Mouse (Mus musculus): ENCODE data around the gene Ogfrl1.

The Ogfrl1 gene

GRCm38 (mm10) chr1:23345633-23346032 lies 51.9 kb downstream of the Ogfrl1 start:
- DNase-seq = no peak

GRCm38 (mm10) chr1:23342864-23343263 lies 54.7 kb downstream of the Ogfrl1 start:
- DNase-seq = no peak

GRCm38 (mm10) chr1:23342224-23342623 lies 55.3 kb downstream of the Ogfrl1 start:
- no peak for DNase-seq

- DNase-seq = no peak
Measured at GRCm38 (mm10) chr1:23335726-23336363, 61.7 kb downstream of the Ogfrl1 start.

GRCm38 (mm10) chr1:23335050-23335449 lies 62.5 kb downstream of the Ogfrl1 start:
- DNase-seq = no peak

- DNase-seq = no peak
Measured at GRCm38 (mm10) chr1:23332192-23332591, 65.4 kb downstream of the Ogfrl1 start.

GRCm38 (mm10) chr1:23325160-23325559 lies 72.4 kb downstream of the Ogfrl1 start:
- no peak for DNase-seq

- DNase-seq = no peak
Measured at GRCm38 (mm10) chr1:23324226-23324625, 73.3 kb downstream of the Ogfrl1 start.

- DNase-seq = no peak
Measured at GRCm38 (mm10) chr1:23323286-23323685, 74.3 kb downstream of the Ogfrl1 start.

GRCm38 (mm10) chr1:23322208-23322607 lies 75.4 kb downstream of the Ogfrl1 start:
- DNase-seq = no peak

GRCm38 (mm10) chr1:23321331-23321851 lies 76.2 kb downstream of the Ogfrl1 start:
- DNase-seq = no peak

- DNase-seq = no peak
Measured at GRCm38 (mm10) chr1:23320591-23321195, 76.9 kb downstream of the Ogfrl1 start.
